Mouse (Mus musculus): Measurements from ENCODE around the gene Gstt1.

DNA sequence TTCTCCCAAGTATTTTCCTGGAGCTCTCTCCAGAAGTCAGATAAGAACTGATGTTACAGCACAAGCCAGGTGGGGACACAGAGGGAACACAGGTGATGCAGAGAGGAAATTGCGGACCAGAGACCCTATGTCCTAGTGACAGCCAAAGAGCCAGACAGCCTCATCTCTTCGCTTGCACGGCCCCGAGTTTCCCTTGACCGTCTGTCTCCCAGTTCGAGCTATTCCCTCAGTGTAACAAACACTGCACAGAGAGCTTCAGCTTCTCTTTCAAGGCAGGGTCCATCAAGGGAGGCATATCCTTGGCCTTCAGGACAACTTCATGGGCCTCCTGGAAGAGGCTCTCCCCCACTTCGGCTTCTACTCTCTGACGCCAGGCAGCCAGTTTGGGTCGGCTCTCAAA is 23.8 kb downstream of the Gstt1 start:
- TF ChIP-seq CTCF (IDR thresholded peaks at IDR 0.05; ENCODE audit: insufficient read depth, low read depth, low read length) (no peak), POLR2A (IDR thresholded peaks at IDR 0.05; ENCODE audit: insufficient read depth, low read depth, low read length) (no peak)
